Comparison of ENCODE assay signal across 9 mouse cellular contexts in the genomic region with DNA sequence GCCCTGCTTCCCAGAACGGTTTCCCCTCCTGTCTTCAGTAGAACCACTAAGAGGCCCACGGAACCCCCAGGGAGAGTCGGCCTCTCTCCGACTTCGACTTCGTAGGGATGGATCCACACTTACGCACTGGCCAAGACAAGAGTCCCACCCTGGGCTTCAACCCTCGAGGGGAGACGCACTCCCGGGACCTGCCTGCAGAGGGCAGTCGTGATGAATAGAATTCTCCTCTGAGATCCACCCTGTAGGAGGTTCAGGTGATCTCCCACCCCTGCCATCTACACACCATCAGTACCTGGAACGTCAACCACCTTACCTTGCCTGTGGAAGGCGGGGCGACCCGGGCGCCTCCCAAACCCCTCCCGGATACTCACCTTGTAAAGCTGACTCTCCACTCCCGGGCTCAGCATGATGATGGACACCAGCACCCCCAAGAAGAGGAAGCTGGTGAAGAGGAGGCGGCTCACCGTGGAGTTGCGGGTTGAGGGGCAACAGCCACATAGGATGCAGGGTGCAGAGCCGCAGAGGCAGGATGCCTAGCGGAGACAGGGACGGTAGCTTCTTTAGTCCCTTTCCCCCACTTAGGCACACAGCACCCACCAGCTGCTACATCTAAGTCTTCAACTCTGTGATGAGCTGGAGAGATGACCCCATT. TPM values are rescaled to one million over a fixed set of nuclear protein-coding genes. Genes with fewer than 3 reads are reported as not detected.
DNase-seq lines count a peak whose midpoint lies in the region; ATAC-seq and TF ChIP-seq lines count a peak whose summit lies in the region.
"Had no signal": no experiment of that assay in that cellular context is flagged by ENCODE, and none has a peak within 500 bp of the region (broad histone marks: within the 10 kb centered on the region; RNA-seq: fewer than 3 reads in every experiment).

No protein-coding gene starts in this region.

- no peaks in the 10 kb centered on the region for H3K27me3 ChIP-seq in ES-Bruce4 (ENCODE audit: control insufficient read depth, insufficient read depth, low read length, poor library complexity, severe bottlenecking)
- no peaks in the 10 kb centered on the region for H3K27me3 ChIP-seq in embryonic facial prominence, embryonic 12.5 days
- peaks cover 26% of the 10 kb centered on the region for H3K27me3 ChIP-seq in heart, embryonic 11.5 days (ENCODE audit: control insufficient read depth, insufficient read depth, low read length)
- no peaks in the 10 kb centered on the region for H3K27me3 ChIP-seq in lung, postnatal 0 days (replicated peaks; ENCODE audit: insufficient read depth, low read length)

- TF ChIP-seq POLR2A in ES-Bruce4 (IDR thresholded peaks at IDR 0.05; ENCODE audit: insufficient read depth, low read length) = no peak

- DNase-seq in adrenal gland, adult 8-10 months = peak; percentile 38
- DNase-seq in kidney, postnatal 4 days = peak; percentile 85 to 86
- DNase-seq in lung, postnatal 0 days (ENCODE audit: low spot score) = peak; percentile 43
- DNase-seq in right cerebral cortex, adult 2 months (ENCODE audit: low spot score in 2 of 2) = peak; percentile 68 to 71

- H3K9ac ChIP-seq in ES-Bruce4 (ENCODE audit: low read depth, poor library complexity, severe bottlenecking) = no peak overlapping the region
- H3K9ac ChIP-seq in embryonic facial prominence, embryonic 12.5 days = no peak overlapping the region
- no peak overlapping the region for H3K9ac ChIP-seq in heart, embryonic 11.5 days (ENCODE audit: low read depth, low read length)
- no peak overlapping the region for H3K9ac ChIP-seq in lung, postnatal 0 days (replicated peaks; ENCODE audit: low read depth)

- 28% methylated on average over 24 of the region's 24 CpGs for WGBS in embryonic facial prominence, embryonic 12.5 days
- 19% methylated on average over 24 of the region's 24 CpGs for WGBS in heart, embryonic 11.5 days (ENCODE audit: insufficient replicate concordance)
- 24% methylated on average over 24 of the region's 24 CpGs for WGBS in lung, postnatal 0 days

- peaks cover 2% of the 10 kb centered on the region for H3K4me1 ChIP-seq in ES-Bruce4 (ENCODE audit: control insufficient read depth, insufficient read depth, low read length)
- peaks cover 26% of the 10 kb centered on the region for H3K4me1 ChIP-seq in embryonic facial prominence, embryonic 12.5 days
- H3K4me1 ChIP-seq in heart, embryonic 11.5 days (ENCODE audit: control insufficient read depth, insufficient read depth, low read length) = 0 out of 2 replicates have a peak, but pooled peaks cover 2% of the 10 kb centered on the region
- no peaks in the 10 kb centered on the region for H3K4me1 ChIP-seq in lung, postnatal 0 days (ENCODE audit: insufficient read depth, low read depth, low read length)

- no peaks in the 10 kb centered on the region for H3K9me3 ChIP-seq in ES-Bruce4 (replicated peaks; ENCODE audit: control insufficient read depth, insufficient read depth, low read length, poor library complexity, severe bottlenecking)
- no peaks in the 10 kb centered on the region for H3K9me3 ChIP-seq in embryonic facial prominence, embryonic 12.5 days
- no peaks in the 10 kb centered on the region; the same call in 1 of the 2 replicates for H3K9me3 ChIP-seq in heart, embryonic 11.5 days (replicated peaks; ENCODE audit: control insufficient read depth, low read length)
- H3K9me3 ChIP-seq in lung, postnatal 0 days (ENCODE audit: low read length) = no peaks in the 10 kb centered on the region

- H3K4me3 ChIP-seq in ES-Bruce4 (ENCODE audit: low read depth, low read length) = no peak overlapping the region
- no peak overlapping the region for H3K4me3 ChIP-seq in embryonic facial prominence, embryonic 12.5 days
- no peak overlapping the region for H3K4me3 ChIP-seq in heart, embryonic 11.5 days (ENCODE audit: low read depth, low read length)
- no peak overlapping the region for H3K4me3 ChIP-seq in lung, postnatal 0 days (ENCODE audit: low read depth, low read length)

- no peak for TF ChIP-seq EP300 in ES-Bruce4 (IDR thresholded peaks at IDR 0.05; ENCODE audit: insufficient read depth, low read depth, low read length)
- no peak for TF ChIP-seq EP300 in lung, postnatal 0 days (IDR thresholded peaks at IDR 0.05)

- TF ChIP-seq CTCF in ES-Bruce4 (IDR thresholded peaks at IDR 0.05; ENCODE audit: low read depth, low read length) = peak; percentile 87
- TF ChIP-seq CTCF in lung, postnatal 0 days (IDR thresholded peaks at IDR 0.05) = peak; percentile 79

- ATAC-seq in embryonic facial prominence, embryonic 12.5 days (ENCODE audit: insufficient number of reproducible peaks, insufficient read depth, low FRiP score, low TSS enrichment) = peak; percentile 43; the same call in 1 of the 2 replicates
- no peak for ATAC-seq in heart, embryonic 11.5 days (replicated peaks; ENCODE audit: insufficient number of reproducible peaks, low FRiP score, low TSS enrichment)
- ATAC-seq in lung, postnatal 0 days = 0 out of 2 replicates have a peak, but pooled peaks have one; percentile 18
- ATAC-seq in inflammation-experienced regulatory T-cells, adult 6 months = no peak

- H3K27ac ChIP-seq in ES-Bruce4 (ENCODE audit: insufficient read depth, low read length) = no peak overlapping the region
- no peak overlapping the region for H3K27ac ChIP-seq in embryonic facial prominence, embryonic 12.5 days
- no peak overlapping the region for H3K27ac ChIP-seq in heart, embryonic 11.5 days (ENCODE audit: low read depth, low read length)
- H3K27ac ChIP-seq in lung, postnatal 0 days (ENCODE audit: low read length) = no peak overlapping the region

- no peaks in the 10 kb centered on the region for H3K36me3 ChIP-seq in ES-Bruce4 (ENCODE audit: control insufficient read depth, insufficient read depth, low read length, poor library complexity, severe bottlenecking)
- peaks cover 48% of the 10 kb centered on the region for H3K36me3 ChIP-seq in embryonic facial prominence, embryonic 12.5 days
- no peaks in the 10 kb centered on the region for H3K36me3 ChIP-seq in heart, embryonic 11.5 days (ENCODE audit: control insufficient read depth, insufficient read depth, low read length)
- H3K36me3 ChIP-seq in lung, postnatal 0 days (ENCODE audit: insufficient read depth, low read length) = no peaks in the 10 kb centered on the region

- no peak overlapping the region for H3K4me2 ChIP-seq in embryonic facial prominence, embryonic 12.5 days (replicated peaks)
- peak overlapping the region; percentile 11; the same call in 1 of the 2 replicates for H3K4me2 ChIP-seq in heart, embryonic 11.5 days
- H3K4me2 ChIP-seq in lung, postnatal 0 days (replicated peaks; ENCODE audit: low read depth, low read length) = no peak overlapping the region

RNA-seq across cellular contexts. Expression of gene Serinc2, which starts 14.2 kb away (rescaled TPM):
- polyA plus RNA-seq in ES-Bruce4 (2011; ENCODE audit: insufficient read depth, insufficient read length, low read depth, missing spikeins) = 12.9 and 15.2 TPM in 2 replicates
- total RNA-seq in adrenal gland, adult 8-10 months (2022) = 1 to 10 TPM; 1.2 to 3.2 (median 1.4) TPM
- 154 and 159 TPM in 2 replicates for polyA plus RNA-seq in embryonic facial prominence, embryonic 12.5 days (2016; fragmentation: Nextera tagmentation; extraction: Ambion mirVana)
- polyA plus RNA-seq in heart, embryonic 11.5 days (2014; fragmentation: Nextera tagmentation; extraction: Ambion mirVana) = 10.8 and 11.6 TPM in 2 replicates
- 24.7 and 26.6 TPM in 2 replicates for polyA plus RNA-seq in lung, postnatal 0 days (2015; fragmentation: Nextera tagmentation; extraction: Ambion mirVana)
- under 1 TPM in 2 of 3 experiments, not detected in 1; 0.39 to 0.75 TPM for polyA plus RNA-seq in inflammation-experienced regulatory T-cells, adult 6 months (2017; shearing (Covaris generic))

RNA-seq across cellular contexts. Expression of gene Gm853, which starts 42.6 kb away (rescaled TPM):
- not detected in 2 replicates for polyA plus RNA-seq in ES-Bruce4 (2011; ENCODE audit: insufficient read depth, insufficient read length, low read depth, missing spikeins)
- not detected for total RNA-seq in adrenal gland, adult 8-10 months (2022)
- not detected in 2 replicates for polyA plus RNA-seq in embryonic facial prominence, embryonic 12.5 days (2016; fragmentation: Nextera tagmentation; extraction: Ambion mirVana)
- polyA plus RNA-seq in heart, embryonic 11.5 days (2014; fragmentation: Nextera tagmentation; extraction: Ambion mirVana) = not detected in 2 replicates
- not detected in 2 replicates for polyA plus RNA-seq in lung, postnatal 0 days (2015; fragmentation: Nextera tagmentation; extraction: Ambion mirVana)
- not detected for polyA plus RNA-seq in inflammation-experienced regulatory T-cells, adult 6 months (2017; shearing (Covaris generic))
- total RNA-seq: left cerebral cortex, postnatal 10 days had no signal

RNA-seq across cellular contexts. Expression of gene Fabp3, which starts 43.6 kb away (rescaled TPM):
- 803 and 870 TPM in 2 replicates for polyA plus RNA-seq in ES-Bruce4 (2011; ENCODE audit: insufficient read depth, insufficient read length, low read depth, missing spikeins)
- 10 to 100 TPM in 3 of 4 experiments, 1 to 10 TPM in 1; 10.0 to 66.6 (median 44.7) TPM for total RNA-seq in adrenal gland, adult 8-10 months (2022)
- polyA plus RNA-seq in embryonic facial prominence, embryonic 12.5 days (2016; fragmentation: Nextera tagmentation; extraction: Ambion mirVana) = 14.6 and 14.9 TPM in 2 replicates
- 514 and 562 TPM in 2 replicates for polyA plus RNA-seq in heart, embryonic 11.5 days (2014; fragmentation: Nextera tagmentation; extraction: Ambion mirVana)
- 88.3 and 112 TPM in 2 replicates for polyA plus RNA-seq in lung, postnatal 0 days (2015; fragmentation: Nextera tagmentation; extraction: Ambion mirVana)
- 1 to 10 TPM in 1 of 3 experiments, not detected in 2; 1.6 TPM for polyA plus RNA-seq in inflammation-experienced regulatory T-cells, adult 6 months (2017; shearing (Covaris generic))

RNA-seq across cellular contexts. Expression of gene Gm10570, which starts 43.6 kb away (rescaled TPM):
- polyA plus RNA-seq in ES-Bruce4 (2011; ENCODE audit: insufficient read depth, insufficient read length, low read depth, missing spikeins) = not detected in 2 replicates
- under 1 TPM in 1 of 4 experiments, not detected in 3; 0.86 TPM for total RNA-seq in adrenal gland, adult 8-10 months (2022)
- not detected in 2 replicates for polyA plus RNA-seq in embryonic facial prominence, embryonic 12.5 days (2016; fragmentation: Nextera tagmentation; extraction: Ambion mirVana)
- polyA plus RNA-seq in heart, embryonic 11.5 days (2014; fragmentation: Nextera tagmentation; extraction: Ambion mirVana) = 0.82 TPM in 1 of 2 replicates, not detected in the other
- 0.25 and 0.50 TPM in 2 replicates for polyA plus RNA-seq in lung, postnatal 0 days (2015; fragmentation: Nextera tagmentation; extraction: Ambion mirVana)
- not detected for polyA plus RNA-seq in inflammation-experienced regulatory T-cells, adult 6 months (2017; shearing (Covaris generic))

Comparison
In these comparisons a context has a peak if more than half of its experiments do, and no peak if none do; other contexts are left out.
1. ATAC-seq: peak in embryonic facial prominence, embryonic 12.5 days (single experiment) and lung, postnatal 0 days (single experiment); none in heart, embryonic 11.5 days (single experiment) and inflammation-experienced regulatory T-cells, adult 6 months (single experiment).
2. Peak in every context shown above with its lines, with median percentiles within 50 percentile points of each other: DNase-seq.